Mouse (Mus musculus) induced T-regulatory cell, adult 2 months (primary cell): ENCODE measurements around the gene Prkce.

ENCODE experiments used
- DNase-seq: peaks from one replicate; pipeline ENCODE4 v3.0.0-alpha.2; 2012; ENCODE audit warnings: low read depth

Prkce gene

DNA sequence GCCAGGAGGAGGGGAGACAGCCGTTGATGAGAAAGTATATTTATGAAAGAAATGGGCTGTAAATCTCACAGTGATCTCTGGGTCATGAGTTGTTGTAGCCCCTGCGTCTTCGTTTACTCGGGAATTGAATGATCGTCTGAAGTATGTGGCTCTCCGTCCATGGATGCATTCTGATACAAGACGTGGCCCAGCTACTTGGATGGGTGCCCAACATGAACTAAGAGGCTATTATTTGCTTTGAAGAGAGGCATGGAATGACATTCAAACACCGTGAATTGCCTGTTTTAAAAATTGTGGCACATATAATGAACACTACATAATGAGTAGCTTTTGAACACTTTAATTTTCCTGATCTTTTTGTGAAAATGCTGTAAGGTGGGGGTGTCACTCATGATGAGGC lies 93.5 kb downstream of the Prkce start:
- DNase-seq = no peak

DNA sequence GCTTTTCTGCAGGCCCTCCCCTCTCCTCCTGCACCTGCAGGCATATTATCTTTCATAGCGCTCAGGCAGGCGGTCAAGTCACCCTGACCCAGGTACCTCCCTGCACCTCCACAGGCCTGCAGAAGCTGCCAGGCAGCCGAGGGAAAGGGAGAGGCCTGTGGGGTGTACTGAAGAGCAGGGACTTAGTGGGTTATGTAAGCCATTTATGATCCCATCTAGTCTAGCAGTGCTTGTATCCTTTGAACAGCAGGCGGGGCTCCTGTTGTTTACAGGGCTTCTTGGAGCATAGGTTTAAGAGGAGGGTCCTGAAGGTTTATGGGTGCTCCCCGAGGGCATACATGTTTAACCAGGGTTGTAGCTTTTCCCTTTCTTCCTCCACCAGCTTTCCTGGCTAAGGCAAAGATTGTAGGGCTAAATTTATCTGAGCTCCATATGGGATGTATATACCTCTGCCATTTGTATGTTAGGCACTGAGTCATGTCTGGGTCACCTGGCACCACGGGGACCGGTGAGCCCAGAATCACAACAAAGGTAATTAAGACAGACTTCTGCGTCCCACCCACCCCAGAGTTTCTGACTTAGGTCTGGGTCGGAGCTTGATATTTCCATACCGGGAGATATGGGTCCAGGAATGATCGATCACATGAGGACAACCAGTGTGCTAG lies 96.5 kb downstream of the Prkce start:
- no peak for DNase-seq

DNA sequence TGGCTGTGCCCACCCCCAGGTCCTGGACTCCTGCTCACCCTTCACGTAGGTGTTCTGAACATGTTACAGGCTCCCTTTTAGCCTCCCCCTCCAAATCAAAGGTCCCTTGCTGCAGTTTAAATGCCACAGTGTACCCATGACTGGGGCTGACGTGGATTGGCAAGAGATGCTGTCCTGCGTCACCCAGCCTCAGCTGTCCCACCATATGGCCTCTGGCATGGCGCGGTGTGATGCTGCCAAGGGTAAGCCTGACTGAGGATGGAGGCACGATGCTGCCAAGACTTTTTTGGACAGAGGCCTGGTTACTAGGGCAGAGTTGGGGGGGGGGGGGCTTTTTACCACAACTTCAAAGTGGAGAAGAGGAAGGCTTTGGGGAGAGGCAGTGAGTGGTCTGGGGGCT lies 98.5 kb downstream of the Prkce start:
- no peak for DNase-seq

DNA sequence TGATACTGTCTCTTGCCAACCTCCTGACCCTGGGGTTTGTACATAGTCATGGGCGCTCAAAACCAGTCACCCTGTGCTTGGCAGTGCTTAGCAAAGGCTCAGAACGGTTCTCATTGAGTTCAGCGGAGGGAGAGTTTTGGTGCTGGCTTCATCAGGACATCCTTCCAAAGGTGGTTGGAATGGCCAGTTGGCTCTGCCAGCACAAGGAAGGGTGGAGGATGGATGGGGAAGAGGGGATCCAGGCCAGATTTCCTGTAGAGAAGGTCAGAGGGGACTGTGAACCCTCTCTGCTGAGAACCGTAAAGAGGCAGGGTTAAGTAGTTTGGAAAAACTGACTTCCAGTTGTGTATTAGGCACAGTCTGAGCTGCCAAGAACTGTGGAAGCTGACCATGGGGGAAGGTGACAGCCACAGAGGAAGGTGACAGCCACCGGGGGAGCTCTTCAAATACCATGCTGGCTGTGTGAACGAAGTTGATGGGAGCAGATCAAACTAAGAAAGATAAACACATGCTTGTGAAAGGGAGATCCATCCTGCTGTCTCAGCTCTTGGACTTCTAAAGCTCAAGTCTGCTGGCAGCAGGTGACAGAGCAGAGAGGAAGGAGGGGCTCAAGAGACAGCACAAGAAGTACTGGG lies 99.7 kb downstream of the Prkce start:
- DNase-seq = no peak

DNA sequence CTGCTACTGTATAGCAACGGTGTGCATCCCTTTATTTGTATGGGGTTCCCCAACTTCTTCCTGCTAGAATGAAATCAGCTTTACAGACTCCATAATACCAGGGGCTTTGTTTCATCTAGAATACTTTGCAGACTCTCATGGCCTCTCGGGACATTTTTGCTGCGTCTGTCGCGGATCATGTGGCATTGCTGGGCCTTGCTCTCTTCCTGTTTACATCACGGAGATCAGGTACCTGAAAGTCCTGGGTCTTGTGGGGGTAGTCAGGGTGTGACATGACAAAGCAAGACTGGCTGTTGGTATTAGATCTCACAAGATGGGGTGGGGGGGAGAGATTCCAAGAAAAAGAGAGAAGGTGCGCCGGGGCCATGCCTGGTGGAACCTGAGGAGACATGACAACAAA lies 102.1 kb downstream of the Prkce start:
- no peak for DNase-seq

DNA sequence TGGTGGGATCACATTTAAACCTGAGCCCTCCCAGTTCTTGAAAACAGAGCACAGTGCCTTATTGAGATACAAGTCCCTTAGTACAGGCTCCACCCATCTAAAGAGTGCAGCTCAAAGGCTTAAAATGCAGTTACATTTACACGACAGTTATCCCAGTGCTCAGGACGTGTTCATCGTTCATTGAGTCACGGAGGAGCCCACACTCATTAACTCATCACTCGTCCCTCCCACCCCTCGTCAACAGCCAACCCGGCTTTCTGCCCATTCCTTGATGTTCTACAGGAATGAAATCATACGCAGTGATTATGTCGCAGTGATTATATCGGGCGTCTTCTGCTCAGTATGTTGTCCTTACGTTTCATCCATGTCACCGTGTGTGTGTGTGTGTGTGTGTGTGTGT lies 102.9 kb downstream of the Prkce start:
- DNase-seq = no peak

DNA sequence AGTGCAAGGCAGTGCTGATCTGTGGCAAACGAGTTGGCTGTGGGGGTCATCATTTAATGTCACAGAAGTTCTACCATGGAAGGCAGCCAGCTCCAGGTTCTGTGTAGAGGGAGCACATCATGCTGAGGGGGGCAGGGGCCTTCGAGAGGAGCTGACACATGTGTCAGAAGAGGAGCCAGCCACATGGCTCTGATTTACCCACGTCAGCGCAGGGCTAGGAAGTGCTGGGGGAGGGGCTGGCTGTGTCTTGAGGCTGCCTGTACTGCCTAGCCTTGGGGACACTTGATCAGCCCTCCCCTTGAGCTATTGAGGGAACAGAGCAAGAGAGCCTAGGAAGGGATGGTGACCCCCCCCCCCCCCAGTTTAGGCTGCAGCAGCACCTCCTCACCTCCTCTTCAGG lies 103.7 kb downstream of the Prkce start:
- no peak for DNase-seq

DNA sequence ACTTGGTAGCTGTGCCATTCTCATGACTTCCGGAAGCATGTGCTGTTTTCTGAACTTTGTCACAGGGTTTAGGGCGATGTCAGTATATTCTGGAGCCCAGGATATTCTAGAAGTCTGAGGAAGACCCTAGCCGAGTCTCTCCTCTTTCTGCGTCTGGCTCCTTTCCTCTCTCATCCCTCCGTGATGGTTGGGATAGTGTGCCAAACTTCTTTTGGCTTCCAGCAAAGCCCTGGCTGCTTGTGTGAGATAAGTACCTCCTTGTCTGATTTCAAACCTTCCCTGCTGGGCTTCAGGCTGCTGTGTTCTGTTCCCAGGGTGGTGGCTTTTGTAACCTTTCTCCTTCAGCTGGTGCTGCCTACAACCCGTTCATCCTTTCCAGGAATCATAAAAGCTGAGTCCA lies 105.4 kb downstream of the Prkce start:
- DNase-seq = no peak

DNA sequence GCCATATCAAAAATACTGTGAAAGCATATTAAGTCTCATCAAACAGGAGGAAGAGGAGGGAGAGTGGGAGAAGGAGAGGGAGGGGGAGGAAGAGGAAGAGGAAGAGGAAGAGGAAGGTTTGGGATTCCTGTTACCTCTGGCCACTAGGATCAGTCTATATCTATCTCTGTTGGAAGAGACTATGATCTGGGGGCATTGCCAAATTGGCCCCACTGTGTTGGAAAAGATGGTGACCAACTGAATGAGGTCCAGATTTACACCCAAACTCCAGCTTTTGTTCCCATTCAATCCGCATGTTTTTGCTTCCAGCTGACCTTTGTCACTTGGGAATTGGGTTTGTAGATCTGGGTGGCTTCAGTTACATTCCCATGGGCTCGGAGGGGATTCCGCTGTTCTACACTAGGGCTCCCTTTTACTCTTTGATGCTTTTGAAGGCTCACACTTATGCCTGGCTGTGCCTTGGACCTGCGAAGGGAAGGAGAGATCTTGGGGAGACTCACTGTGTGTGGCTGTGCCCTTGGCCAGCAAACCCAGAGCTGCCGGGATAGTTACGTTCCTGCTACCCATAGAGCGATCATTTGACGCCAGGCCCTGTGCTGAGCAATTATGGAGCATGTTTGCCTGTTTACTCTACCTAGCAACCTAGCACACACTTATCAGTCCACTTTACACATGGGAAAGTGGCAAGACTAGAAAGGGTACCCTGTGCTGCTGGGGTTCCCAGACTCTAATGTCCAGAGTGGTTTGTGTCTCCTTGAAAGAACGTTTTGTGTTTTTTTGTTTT lies 106.2 kb downstream of the Prkce start:
- no peak for DNase-seq

DNA sequence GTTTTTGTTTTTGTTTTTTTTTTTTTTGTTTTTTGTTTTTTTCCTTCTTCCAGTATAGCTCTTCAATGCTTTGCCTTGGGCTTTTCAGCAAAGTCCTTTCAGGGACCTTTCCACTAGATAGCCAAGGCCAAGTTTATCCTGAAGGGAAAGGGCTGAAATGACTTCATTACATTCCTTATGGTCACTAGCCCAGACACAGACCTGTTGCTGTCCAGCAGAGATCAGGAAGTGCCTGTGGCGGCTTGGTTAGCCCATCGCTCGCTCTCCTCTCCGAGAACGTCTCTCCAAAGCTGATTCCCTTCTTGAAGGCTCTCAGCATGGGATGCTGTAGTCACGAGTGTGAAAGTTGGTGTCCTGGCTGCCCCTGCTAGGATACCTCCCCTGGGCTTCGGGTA lies 106.8 kb downstream of the Prkce start:
- DNase-seq = no peak

DNA sequence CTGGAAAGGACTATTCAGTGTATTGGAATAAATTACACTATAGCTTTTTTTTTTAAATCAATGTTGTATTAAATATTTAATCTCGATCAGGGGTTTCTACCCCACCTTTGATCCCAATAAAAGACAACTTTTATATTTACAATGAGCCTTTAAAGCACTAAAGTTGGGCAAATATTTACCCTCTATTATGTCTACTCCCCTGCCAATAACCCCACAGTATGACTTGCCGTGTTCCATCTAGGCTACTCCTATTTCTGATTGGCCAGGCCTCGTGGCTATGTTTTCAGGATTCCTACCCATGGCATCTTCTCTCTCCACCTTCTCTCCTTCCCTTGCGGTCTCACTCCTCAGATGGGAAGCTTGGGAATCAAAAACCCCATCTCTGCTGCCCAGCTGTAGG lies 108.8 kb downstream of the Prkce start:
- no peak for DNase-seq

DNA sequence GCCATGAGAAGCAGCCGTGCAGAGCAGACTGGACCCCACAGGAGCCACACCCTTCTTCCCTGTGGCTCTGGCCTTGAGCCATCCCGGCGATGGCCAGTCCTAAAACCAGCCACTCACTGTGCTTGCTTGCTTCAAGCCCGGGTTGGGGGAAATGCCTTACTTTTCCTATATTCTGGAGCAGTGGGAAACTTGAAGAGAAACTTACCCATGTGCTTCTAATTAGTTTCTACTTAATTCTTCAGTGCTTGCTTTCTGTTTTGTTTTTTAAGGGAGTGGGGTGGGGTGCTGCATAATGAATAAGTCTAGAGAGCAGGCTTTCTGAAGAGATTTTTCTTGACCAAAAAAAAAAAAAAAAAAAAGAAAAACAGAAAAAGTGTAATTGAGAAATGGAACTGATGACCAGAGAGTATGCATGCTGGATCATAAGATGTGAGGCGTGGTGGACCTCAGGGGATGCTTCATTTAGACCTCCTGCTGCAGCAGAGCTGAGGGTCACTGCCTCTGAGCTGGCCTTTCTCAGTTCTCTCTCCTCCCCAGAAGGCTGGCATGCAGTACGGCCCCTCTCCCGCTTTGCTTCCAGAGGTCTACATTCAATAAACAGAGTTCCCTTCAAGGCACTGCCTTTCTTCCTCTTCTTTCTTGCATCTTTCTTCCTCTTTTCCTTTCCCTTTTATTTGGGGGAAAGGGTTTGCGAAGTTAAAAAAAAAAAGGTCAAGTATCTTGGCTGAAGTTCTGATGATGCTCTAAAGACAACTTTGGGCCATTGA lies 109.6 kb downstream of the Prkce start:
- DNase-seq = no peak

DNA sequence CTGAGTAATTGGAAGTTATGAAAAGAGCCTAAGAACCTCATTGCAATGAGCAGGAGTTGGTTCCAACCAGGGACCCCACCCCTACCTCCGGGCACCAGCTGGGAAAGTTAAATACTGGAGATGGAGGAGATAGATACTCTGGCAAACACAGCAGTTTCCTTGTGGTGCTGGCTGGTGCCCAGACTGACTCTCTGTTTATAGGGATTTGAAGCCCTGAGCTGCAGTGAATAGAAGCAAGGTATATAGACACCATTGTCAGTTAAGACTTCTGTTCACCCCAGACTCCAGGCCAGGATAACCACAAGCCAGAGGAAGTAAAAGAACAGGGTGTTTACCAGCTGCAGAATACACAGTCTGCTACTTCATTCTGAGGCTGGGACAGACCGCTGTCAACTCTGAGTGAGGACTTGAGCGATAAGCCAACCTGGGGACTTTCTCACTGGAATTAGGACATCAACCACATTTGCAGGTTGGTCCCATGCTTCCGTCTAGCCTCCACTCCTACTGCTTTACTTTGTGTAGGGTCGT lies 110.5 kb downstream of the Prkce start:
- no peak for DNase-seq

DNA sequence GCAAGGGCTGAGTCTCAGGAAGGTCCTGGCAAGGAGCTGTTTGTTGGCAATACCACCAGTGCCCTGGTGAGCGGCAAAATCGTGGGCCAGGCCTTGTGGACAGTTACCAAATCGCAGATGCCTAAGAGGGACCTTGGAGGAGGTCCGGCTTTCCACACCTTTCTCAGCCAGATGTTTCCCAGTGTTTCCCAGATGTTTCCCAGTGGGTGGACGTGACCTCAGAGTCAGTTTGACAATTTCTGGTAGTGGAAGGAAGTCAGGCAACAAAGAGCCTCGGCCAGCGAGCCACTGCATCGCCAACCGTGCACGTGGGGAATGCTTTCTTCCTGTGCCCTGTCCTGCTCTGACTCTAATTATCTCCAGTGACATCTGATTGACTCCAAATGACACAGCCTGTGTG lies 112.2 kb downstream of the Prkce start:
- no peak for DNase-seq

DNA sequence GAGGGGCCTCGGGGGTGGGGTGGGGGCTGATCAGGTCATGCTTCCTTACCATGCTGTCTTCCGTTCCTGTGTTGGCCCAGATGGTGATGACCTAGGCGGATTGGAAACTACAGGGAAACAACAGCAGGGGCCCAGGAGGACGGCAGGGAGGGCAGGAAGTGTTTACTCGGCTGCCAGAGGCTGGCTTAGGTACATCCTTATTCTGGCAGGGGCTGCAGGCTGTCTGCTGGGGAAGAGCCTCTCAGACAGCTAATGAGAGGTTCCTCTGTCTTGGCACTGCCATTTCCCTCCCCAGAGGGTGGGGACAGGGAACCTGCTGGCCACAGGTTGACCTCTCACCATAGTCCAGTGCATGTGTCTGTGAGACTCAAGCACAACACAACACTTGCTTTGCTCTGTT lies 116.2 kb downstream of the Prkce start:
- no peak for DNase-seq

DNA sequence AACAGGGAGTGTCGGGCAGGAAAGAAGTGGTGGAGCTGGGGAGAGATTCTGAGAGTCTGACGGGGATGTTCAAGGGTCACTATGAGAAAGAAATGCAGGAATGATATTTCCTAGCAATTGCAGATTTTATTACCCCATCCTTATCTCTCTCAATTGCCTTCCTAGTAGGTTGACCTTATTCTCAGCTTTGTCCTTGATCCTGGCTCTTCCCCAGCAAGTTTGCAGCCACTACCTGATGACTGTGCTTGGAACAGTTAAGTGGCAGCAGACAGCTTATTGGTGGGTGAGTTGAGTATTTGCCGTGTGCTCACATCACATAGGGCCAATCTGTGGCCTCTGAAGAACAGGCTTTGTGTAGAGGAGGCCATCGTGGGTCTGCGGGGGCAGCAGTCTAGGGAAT lies 117.5 kb downstream of the Prkce start:
- no peak for DNase-seq

DNA sequence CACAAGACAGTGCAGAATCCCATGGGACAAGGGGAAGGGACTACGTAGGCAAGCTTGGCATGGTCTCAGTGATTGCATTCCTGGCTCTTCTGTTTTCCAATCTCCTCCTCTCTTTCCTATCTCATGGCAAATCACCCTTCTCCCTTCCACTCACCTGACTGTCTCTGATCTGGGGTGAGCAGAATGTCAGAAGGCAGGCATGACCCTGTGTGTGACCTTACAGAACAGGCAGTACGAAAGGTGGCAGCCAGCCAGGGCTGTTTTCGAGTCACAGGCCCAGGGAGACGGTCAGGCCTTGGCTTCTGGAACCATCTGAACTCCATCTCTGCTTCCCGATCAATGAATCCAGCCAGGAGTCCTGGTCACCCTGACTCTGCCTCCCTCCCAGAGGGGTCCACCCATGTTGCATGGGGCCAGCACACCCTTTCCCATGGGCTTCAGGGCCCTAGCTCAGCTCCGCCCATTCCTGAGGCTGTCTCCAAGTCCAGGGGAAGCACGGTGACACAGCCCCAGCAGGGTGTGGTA lies 119.2 kb downstream of the Prkce start:
- DNase-seq = no peak

DNA sequence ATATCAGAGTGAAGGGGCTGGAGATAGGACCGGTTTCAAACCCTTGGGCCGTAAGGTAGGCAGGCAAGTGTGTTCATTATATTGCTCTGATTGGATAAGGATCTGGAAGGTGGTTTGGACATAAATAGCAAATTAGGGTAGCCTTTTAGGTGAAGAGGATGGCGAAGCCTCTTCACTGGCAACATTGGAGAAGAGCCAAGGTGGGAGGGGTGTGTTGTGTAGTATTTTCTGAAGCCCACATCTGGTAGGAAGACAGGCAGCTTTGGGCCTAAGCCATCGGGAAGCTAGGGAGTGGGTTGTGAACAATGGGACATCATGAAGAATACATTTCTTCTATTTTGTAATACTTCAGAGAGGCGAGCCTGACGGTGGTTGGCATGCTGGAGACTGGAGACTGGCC lies 125.1 kb downstream of the Prkce start:
- no peak for DNase-seq

DNA sequence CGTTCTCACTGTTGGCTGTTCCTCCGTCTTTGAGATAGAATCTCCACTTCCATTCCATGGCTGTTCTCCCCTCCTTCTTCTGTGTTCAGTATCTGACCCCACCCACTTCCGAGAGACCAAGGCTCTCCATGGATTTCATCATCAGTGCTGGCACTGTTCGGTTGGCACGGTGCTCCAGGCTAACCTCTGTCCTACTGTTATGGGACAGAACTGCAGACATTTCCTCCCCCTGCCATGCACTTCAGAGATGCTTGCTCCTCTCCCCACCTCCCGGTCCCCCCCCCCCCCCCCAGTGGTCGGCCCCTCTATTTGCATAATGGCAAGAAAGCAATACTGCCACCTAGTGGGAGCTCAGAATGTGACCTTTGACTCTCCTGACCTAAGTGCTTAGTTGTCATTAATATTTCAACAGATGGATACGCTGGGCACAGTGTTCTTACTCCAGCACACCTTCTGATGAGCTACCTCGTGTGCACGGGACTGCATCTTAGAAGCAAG lies 125.7 kb downstream of the Prkce start:
- peak; percentile 88 for DNase-seq

DNA sequence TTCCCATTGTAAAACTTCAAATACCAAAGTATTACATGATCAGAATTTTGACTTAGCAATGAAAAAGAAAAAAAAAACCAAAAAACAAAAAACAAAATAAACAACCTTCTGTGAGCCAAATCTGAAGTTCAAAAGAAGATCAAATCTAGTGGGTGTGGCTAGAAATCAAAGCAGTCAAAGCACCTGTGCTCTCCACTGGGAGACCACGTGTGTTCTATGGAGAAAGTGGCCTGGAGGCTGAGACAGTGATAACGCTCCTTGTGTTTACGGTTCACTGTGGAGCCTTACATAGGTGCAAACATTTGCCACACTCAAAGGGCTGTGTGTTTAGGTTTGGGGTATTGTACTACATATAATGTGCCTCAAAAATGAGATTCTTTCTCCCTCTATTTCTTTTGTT lies 132.0 kb downstream of the Prkce start:
- peak; percentile 62 for DNase-seq

DNA sequence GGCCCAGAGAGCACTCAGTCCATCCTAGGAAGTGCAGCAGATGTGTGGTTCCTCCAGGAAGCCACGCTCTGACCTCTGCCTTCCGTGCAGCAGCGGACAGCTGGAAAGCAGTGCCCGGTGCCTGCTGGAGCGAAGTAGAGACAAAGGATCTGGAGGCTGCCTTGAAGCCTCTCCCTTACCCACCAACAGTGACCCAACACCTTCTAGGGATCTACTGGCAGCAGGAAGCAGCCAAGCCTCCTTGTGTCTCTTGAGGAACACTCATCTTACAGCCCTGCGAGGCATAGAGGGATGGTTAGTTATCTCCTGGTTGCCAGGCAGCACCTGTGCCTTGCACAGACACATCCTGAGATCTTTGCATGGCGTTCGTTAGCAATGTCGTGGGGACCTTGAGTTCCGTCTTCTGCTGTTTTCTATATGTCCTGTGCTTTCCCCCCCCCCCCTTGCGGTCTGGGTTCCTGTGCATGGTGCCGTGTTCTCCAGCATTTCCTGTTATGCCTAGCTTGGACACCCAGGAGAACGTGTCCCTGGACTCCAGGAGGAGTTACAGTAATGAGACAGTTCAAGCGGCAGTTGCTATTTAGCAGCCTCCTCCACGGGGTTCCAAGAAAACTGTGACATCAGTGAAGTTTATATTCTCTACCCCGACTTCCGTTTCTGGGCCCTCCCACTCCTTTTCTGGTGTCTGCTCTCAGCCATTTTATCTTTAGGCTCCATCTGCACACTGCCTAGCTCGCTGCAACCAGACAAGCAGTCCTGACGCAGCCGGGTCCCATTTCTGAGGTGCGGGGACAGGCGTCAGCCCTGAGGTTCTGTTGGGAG lies 133.4 kb downstream of the Prkce start:
- peak; percentile 91 for DNase-seq
